Mouse (Mus musculus): ENCODE data around the gene Nsd1. TPM values are rescaled to one million over a fixed set of nuclear protein-coding genes. Genes with fewer than 3 reads are reported as not detected.

Nsd1 gene
- polyA plus RNA-seq, 1 experiment from 2014 or later: 49.6 TPM

DNA sequence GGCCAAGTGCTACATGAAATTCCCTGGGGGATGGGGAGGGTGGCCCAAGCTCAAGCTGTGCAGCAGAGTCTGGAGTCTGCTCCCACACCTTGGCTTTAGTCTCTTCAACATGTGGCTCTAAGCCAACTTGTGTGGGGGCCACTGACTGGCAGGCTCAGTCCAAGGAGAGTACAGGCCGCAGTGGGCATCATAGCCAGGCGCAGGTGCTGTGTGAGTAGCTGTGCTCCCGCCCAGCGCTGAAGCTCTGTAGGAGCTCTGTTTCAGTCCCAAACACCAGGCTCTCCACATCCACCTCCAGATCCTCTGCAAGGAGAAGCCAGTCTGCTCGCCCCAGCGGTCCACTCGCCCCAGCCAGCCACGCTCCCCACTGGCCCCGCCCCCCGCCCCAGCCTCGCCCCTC, 116.0 kb downstream of the Nsd1 start:
- Histone ChIP-seq H3K9ac (replicated peaks; ENCODE audit: low read length) (no peak overlapping the region), H3K27me3 (ENCODE audit: insufficient read depth, low read length) (no peaks in the 10 kb centered on the region), H3K4me3 (ENCODE audit: low read length) (no peak overlapping the region), H3K4me2 (replicated peaks; ENCODE audit: low read depth, low read length) (no peak overlapping the region), H3K4me1 (ENCODE audit: insufficient read depth, low read length) (peaks cover 55% of the 10 kb centered on the region), H3K36me3 (ENCODE audit: insufficient read depth, low read length) (peaks cover 30% of the 10 kb centered on the region), H3K9me3 (ENCODE audit: low read length) (no peaks in the 10 kb centered on the region), H3K27ac (ENCODE audit: low read length) (no peak overlapping the region)
- ATAC-seq (ENCODE audit: low FRiP score, low TSS enrichment): no peak
- 81% methylated on average over 11 of the region's 11 CpGs for WGBS

DNA sequence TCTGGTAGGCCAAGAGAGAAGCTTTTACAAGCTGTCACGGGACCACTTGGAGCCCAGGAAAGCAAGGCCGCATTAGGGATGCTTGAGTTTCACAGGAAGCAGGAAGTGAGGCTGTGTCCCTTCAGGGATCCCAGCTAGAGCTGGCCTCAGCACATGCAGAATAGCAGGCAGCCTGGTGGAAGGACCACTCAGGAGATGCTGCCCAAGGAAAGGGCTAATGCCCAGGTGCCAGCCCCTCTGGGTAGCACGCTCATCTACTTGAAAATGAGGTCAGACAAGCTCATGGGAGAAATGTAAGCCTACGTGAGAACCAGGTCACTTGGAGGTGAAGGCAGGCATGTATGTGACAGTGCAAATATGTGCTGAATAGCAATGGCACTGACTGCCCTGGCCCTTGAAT, 117.6 kb downstream of the Nsd1 start:
- WGBS: 49% methylated on average over 4 of the region's 4 CpGs
- Histone ChIP-seq H3K36me3 (ENCODE audit: insufficient read depth, low read length) (peaks cover 30% of the 10 kb centered on the region), H3K27me3 (ENCODE audit: insufficient read depth, low read length) (no peaks in the 10 kb centered on the region), H3K4me3 (ENCODE audit: low read length) (no peak overlapping the region), H3K27ac (ENCODE audit: low read length) (peak overlapping the region; percentile 13; the same call in 1 of the 2 replicates), H3K9ac (replicated peaks; ENCODE audit: low read length) (no peak overlapping the region), H3K4me2 (replicated peaks; ENCODE audit: low read depth, low read length) (no peak overlapping the region), H3K4me1 (ENCODE audit: insufficient read depth, low read length) (peaks cover 57% of the 10 kb centered on the region), H3K9me3 (ENCODE audit: low read length) (no peaks in the 10 kb centered on the region)
- no peak for ATAC-seq (ENCODE audit: low FRiP score, low TSS enrichment)

DNA sequence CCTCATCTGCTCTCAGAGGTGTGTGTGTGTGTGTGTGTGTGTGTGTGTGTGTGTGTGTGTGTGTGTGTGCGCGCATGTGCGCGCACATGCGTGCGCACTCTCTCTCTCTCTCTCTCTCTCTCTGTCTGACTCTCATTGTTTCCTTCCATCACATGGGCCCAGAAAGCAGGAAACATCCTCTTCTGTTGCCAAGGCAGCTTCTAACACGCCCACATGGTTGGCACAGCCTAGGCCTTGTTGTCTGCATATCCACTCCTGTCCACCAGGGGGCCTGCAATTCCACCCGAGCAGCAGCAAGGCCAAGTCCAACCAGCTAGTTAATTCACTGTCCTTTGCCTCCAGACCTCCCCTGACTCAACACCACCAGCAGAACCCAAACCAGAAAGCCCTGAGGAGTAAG, 118.1 kb downstream of the Nsd1 start:
- peaks cover 56% of the 10 kb centered on the region for H3K4me1 ChIP-seq (ENCODE audit: insufficient read depth, low read length)
- H3K4me2 ChIP-seq (replicated peaks; ENCODE audit: low read depth, low read length): peak overlapping the region; percentile 92
- H3K9ac ChIP-seq (replicated peaks; ENCODE audit: low read length): no peak overlapping the region
- ATAC-seq (ENCODE audit: low FRiP score, low TSS enrichment): peak; percentile 14; the same call in 1 of the 2 replicates
- no peaks in the 10 kb centered on the region for H3K27me3 ChIP-seq (ENCODE audit: insufficient read depth, low read length)
- H3K36me3 ChIP-seq (ENCODE audit: insufficient read depth, low read length): peaks cover 30% of the 10 kb centered on the region
- H3K4me3 ChIP-seq (ENCODE audit: low read length): peak overlapping the region; percentile 79; the same call in 1 of the 2 replicates
- 39% methylated on average over 6 of the region's 8 CpGs for WGBS
- no peak overlapping the region for H3K27ac ChIP-seq (ENCODE audit: low read length)
- H3K9me3 ChIP-seq (ENCODE audit: low read length): no peaks in the 10 kb centered on the region

DNA sequence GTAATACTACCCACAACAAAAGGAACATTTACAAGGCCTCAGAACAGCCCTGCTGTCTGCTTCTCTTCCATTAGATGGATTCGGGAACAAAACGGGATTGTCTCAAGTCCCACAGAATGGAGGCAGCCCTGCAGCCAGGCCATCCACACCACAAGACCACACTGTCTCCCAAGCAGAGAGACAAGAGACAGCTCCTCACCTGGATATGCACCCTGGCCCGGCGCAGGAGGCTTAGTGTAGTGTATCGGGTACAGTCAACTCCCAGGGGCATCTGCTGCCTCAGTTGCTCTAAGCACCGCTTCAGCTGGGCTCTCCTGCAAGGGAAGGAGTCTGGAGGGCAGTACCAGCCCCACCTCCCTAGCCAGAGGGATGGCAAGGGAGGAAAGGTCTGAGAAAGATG, 118.6 kb downstream of the Nsd1 start:
- Histone ChIP-seq H3K27ac (ENCODE audit: low read length) (no peak overlapping the region), H3K9me3 (ENCODE audit: low read length) (no peaks in the 10 kb centered on the region), H3K4me2 (replicated peaks; ENCODE audit: low read depth, low read length) (peak overlapping the region; percentile 92), H3K9ac (replicated peaks; ENCODE audit: low read length) (peak overlapping the region; percentile 40), H3K36me3 (ENCODE audit: insufficient read depth, low read length) (peaks cover 27% of the 10 kb centered on the region), H3K4me3 (ENCODE audit: low read length) (peak overlapping the region; percentile 79; the same call in 1 of the 2 replicates), H3K4me1 (ENCODE audit: insufficient read depth, low read length) (peaks cover 50% of the 10 kb centered on the region), H3K27me3 (ENCODE audit: insufficient read depth, low read length) (no peaks in the 10 kb centered on the region)
- 82% methylated on average over 6 of the region's 6 CpGs for WGBS
- ATAC-seq (ENCODE audit: low FRiP score, low TSS enrichment): no peak

DNA sequence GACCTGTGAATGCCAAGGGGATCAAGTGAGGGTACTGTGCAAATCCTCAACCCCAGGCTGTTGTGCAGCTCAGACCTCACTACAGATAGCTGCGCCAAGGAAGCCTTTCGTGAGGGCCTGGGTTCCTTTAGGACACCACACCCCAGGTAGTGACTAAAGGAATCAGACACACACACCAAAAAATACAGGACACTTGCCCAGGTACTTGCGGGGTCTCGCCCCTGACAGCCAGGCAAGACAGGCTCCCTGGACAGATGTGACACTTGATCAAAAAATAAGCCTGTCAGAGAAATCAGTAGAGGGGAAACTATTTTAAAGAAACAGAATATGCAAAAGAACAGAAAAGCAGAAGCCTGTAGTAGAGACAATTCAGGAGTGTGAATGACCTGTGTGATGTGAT, 119.1 kb downstream of the Nsd1 start:
- no peak for ATAC-seq (ENCODE audit: low FRiP score, low TSS enrichment)

DNA sequence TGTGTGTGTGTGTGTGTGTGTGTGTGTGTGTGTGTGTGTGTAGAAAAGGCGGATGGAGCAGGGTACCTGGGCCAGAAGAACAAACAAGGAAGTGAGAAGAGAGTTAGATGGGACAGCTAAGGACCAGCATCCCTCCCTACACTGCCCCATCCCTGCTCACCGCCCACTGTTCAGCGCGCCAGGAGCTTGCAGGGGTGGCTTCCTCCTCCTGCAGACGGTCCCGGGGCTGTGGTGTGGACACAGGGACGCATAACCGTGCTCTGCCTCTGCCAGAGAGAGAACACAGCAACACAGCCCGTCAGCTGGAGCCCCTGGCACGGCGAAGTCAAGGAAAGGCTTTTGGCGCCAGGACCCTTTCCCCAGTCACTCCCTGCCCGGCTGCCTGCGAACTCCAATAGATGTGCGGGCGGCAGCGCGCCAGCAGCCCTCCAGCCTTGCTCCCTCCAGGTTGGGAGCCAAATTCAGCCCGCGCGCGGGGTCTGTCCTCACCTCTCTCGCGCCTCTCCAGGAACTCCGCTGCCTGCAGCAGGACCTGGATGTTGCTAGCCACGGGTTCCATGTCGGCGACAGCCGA, 119.6 kb downstream of the Nsd1 start:
- no peaks in the 10 kb centered on the region for H3K27me3 ChIP-seq (ENCODE audit: insufficient read depth, low read length)
- H3K27ac ChIP-seq (ENCODE audit: low read length): peak overlapping the region; percentile 28; the same call in 1 of the 2 replicates
- H3K4me2 ChIP-seq (replicated peaks; ENCODE audit: low read depth, low read length): peak overlapping the region; percentile 92
- under 1% methylated on average over 28 of the region's 29 CpGs for WGBS
- peak overlapping the region; percentile 79 for H3K4me3 ChIP-seq (ENCODE audit: low read length)
- H3K4me1 ChIP-seq (ENCODE audit: insufficient read depth, low read length): peaks cover 40% of the 10 kb centered on the region
- peaks cover 18% of the 10 kb centered on the region for H3K36me3 ChIP-seq (ENCODE audit: insufficient read depth, low read length)
- no peaks in the 10 kb centered on the region for H3K9me3 ChIP-seq (ENCODE audit: low read length)
- ATAC-seq (ENCODE audit: low FRiP score, low TSS enrichment): peak; percentile 39
- peak overlapping the region; percentile 74 for H3K9ac ChIP-seq (replicated peaks; ENCODE audit: low read length)

More for the DNA sequence above, 119.1 kb downstream of the Nsd1 start:
- Histone ChIP-seq H3K36me3 (ENCODE audit: insufficient read depth, low read length) (peaks cover 24% of the 10 kb centered on the region), H3K9me3 (ENCODE audit: low read length) (no peaks in the 10 kb centered on the region), H3K27ac (ENCODE audit: low read length) (no peak overlapping the region), H3K4me2 (replicated peaks; ENCODE audit: low read depth, low read length) (peak overlapping the region; percentile 92), H3K4me1 (ENCODE audit: insufficient read depth, low read length) (peaks cover 46% of the 10 kb centered on the region), H3K27me3 (ENCODE audit: insufficient read depth, low read length) (no peaks in the 10 kb centered on the region), H3K9ac (replicated peaks; ENCODE audit: low read length) (peak overlapping the region; percentile 74; the same call in 1 of the 2 replicates), H3K4me3 (ENCODE audit: low read length) (peak overlapping the region; percentile 79)
- 96% methylated on average over 4 of the region's 4 CpGs for WGBS

DNA sequence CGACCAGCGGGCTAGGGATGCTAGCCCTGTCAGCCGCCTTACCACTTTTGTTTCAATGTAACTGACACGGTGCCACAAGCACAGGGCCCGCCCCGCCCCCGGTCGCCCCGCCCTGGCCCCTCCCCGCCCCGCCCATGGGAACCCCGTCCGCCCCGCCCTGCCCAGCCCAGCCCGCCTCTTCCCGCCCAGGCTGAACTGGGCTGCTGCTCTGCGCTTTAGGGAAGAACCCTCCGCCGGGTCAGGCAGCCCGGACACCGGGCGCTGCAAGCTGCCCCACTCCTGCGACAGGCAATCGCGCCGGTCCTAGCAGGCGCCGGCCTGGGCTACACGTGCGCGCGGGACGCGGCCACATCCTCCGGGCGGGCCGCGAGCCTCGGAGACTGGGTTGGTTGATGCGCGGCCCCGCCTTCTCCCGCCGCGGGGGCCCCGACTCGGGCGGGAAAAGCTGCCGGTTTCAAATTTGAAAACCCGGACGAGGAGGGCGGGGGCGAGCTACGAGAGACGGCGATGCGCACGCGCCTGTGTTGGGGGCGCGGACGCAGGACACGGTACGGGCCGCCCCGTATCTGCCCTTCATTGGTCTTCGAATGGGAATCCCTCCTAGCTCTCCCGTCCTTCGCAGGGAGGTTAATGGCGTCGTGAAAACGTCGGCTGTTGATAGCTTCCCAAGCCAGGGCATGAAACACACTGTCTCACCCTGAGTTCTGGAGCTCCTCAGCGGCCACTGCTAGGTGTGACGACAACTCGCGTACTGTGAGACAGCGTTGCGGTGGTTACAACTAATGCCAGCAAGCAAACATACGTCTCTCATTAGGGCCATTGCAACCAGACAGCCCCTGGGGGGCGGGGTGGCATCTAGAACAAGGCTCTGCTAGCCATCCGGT, 120.3 kb downstream of the Nsd1 start, which contains the start of gene Mxd3:
Gene Mxd3 (minus strand): TSS at position 141 of the 884 bp plus-strand sequence.
- Histone ChIP-seq H3K4me3 (ENCODE audit: low read length) (peak within 1 kb of the TSS; percentile 79), H3K9me3 (ENCODE audit: low read length) (no peaks in the 10 kb centered on the region), H3K4me1 (ENCODE audit: insufficient read depth, low read length) (peaks cover 39% of the 10 kb centered on the region), H3K27ac (ENCODE audit: low read length) (peak within 1 kb of the TSS; percentile 94), H3K4me2 (replicated peaks; ENCODE audit: low read depth, low read length) (peak within 1 kb of the TSS; percentile 92), H3K9ac (replicated peaks; ENCODE audit: low read length) (peak within 1 kb of the TSS; percentile 85), H3K36me3 (ENCODE audit: insufficient read depth, low read length) (peaks cover 14% of the 10 kb centered on the region), H3K27me3 (ENCODE audit: insufficient read depth, low read length) (no peaks in the 10 kb centered on the region)
- WGBS: 0% methylated on average over 64 of the region's 82 CpGs
- ATAC-seq (ENCODE audit: low FRiP score, low TSS enrichment): peak; percentile 89

DNA sequence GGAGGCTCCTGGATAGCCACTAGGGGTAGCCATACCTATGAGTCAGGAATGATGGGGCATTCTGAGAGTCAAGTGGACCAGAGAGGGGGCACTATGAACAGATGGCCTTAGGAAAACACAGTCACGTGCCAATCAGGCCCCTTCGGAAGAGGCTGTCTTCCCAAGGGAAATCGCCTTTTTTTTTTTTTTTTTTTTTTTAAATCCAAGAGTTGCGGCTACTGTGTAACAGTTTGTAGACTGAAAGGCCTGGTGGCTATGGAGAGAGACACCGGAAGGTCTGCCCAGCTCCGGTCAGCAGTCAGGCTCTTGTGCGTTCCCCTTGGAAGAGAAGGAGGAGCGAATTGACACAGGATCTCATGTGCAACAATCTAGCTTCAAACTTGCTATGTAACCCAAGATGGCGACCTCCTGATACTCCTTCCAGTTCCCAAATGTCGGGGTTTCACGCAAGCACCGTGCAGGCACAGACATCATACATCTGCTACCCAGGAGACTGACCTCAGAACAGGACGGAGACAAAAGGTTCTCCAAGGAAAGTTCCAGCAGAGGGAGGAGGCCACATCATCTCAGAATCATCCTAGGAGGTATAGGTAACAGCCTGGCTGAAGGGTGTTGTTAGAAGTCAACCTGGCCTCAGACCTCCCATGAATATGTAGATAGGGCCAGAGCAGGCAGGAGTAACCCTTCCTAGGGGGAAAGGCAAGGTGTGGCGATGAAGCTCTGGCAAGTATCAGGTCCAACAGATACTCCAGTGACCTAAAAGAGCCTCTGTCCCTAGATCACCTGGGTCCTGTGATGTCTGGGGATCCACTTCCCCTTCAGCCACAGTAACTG, 121.2 kb downstream of the Nsd1 start:
- H3K9me3 ChIP-seq (ENCODE audit: low read length): no peaks in the 10 kb centered on the region
- WGBS: 38% methylated on average over 14 of the region's 14 CpGs
- ATAC-seq (ENCODE audit: low FRiP score, low TSS enrichment): no peak; the same call in 1 of the 2 replicates
- H3K4me1 ChIP-seq (ENCODE audit: insufficient read depth, low read length): peaks cover 35% of the 10 kb centered on the region
- H3K27me3 ChIP-seq (ENCODE audit: insufficient read depth, low read length): no peaks in the 10 kb centered on the region
- peak overlapping the region; percentile 79 for H3K4me3 ChIP-seq (ENCODE audit: low read length)
- peak overlapping the region; percentile 92 for H3K4me2 ChIP-seq (replicated peaks; ENCODE audit: low read depth, low read length)
- peaks cover 6% of the 10 kb centered on the region for H3K36me3 ChIP-seq (ENCODE audit: insufficient read depth, low read length)
- H3K27ac ChIP-seq (ENCODE audit: low read length): peak overlapping the region; percentile 94
- peak overlapping the region; percentile 85 for H3K9ac ChIP-seq (replicated peaks; ENCODE audit: low read length)

DNA sequence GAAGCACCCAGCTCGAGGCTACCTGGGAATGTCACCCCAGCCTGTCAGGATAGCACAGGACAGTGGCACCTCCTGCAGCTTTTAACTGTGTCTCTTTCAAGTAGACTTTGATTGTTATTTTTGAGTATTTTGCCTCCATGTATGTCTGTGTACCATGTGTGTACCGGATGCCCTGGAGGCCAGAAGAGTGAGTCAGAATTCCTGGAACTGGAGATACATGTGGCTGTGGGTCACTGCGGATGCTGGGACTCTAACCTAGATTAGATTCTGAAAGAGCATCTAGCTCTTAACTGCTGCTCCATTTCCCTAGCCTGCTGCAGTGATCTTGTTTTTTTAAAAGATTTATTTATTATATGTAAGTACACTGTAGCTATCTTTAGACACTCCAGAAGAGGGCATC, 122.7 kb downstream of the Nsd1 start:
- H3K9ac ChIP-seq (replicated peaks; ENCODE audit: low read length): no peak overlapping the region
- no peaks in the 10 kb centered on the region for H3K9me3 ChIP-seq (ENCODE audit: low read length)
- peaks cover 31% of the 10 kb centered on the region for H3K4me1 ChIP-seq (ENCODE audit: insufficient read depth, low read length)
- no peak overlapping the region for H3K27ac ChIP-seq (ENCODE audit: low read length)
- no peak overlapping the region for H3K4me3 ChIP-seq (ENCODE audit: low read length)
- 88% methylated on average over 3 of the region's 3 CpGs for WGBS
- no peaks in the 10 kb centered on the region for H3K27me3 ChIP-seq (ENCODE audit: insufficient read depth, low read length)
- ATAC-seq (ENCODE audit: low FRiP score, low TSS enrichment): no peak
- H3K36me3 ChIP-seq (ENCODE audit: insufficient read depth, low read length): no peaks in the 10 kb centered on the region
- no peak overlapping the region for H3K4me2 ChIP-seq (replicated peaks; ENCODE audit: low read depth, low read length)
